Mouse (Mus musculus): Measurements from ENCODE around the gene Fam181a.

GRCm38 (mm10) chr12:103327107-103327506, 16.3 kb downstream of the Fam181a start:
- TF ChIP-seq CTCF (IDR thresholded peaks at IDR 0.05; ENCODE audit: low read depth) (no peak), EP300 (IDR thresholded peaks at IDR 0.05; ENCODE audit: low read depth) (no peak)
